Mouse (Mus musculus): Measurements from ENCODE around the gene Iqcf3. TPM values are rescaled to one million over a fixed set of nuclear protein-coding genes. Genes with fewer than 3 reads are reported as not detected.
"Not testable (repeated sequence)": the region's sequence is repeated elsewhere in the genome, so short reads cannot be mapped to it uniquely, and the experiment has no call there.

Gene Iqcf3
- polyA plus RNA-seq (2014; fragmentation: Nextera tagmentation; extraction: Ambion mirVana): not detected in 2 replicates

DNA sequence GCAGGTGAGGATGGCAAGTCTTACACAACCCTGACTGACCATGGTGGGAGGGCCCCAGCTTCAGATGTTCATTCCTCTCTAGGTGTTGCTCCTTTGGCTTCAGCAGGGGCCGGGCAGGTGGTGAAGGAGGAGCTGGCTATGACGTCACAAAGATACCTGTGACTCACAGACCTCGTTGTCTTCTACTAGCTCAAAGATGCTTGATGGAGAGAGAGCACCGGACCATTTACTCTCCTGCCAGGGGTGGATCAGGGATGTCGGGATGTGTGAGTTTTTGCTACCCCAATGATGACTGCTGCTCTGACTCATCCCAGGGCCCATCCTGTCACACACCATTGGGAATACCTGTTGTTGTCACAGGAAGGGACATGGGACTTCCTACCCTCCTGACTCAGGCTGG is at the start of gene Iqcf3:
TSS of gene Iqcf3 (minus strand) at position 101 of the 400 bp plus-strand sequence.
- Histone ChIP-seq H3K4me2 (ENCODE audit: low read depth, low read length, severe bottlenecking) (no peak within 1 kb of the TSS), H3K36me3 (ENCODE audit: control insufficient read depth, insufficient read depth, low read length) (no peaks in the 10 kb centered on the region), H3K9me3 (ENCODE audit: control insufficient read depth, low read length) (no peaks in the 10 kb centered on the region), H3K27ac (ENCODE audit: low read depth, low read length) (no peak within 1 kb of the TSS), H3K4me1 (replicated peaks; ENCODE audit: control insufficient read depth, insufficient read depth, low read length) (no peaks in the 10 kb centered on the region), H3K9ac (ENCODE audit: low read length) (no peak within 1 kb of the TSS), H3K27me3 (ENCODE audit: control insufficient read depth, insufficient read depth, low read length) (no peaks in the 10 kb centered on the region), H3K4me3 (ENCODE audit: low read depth, low read length) (no peak within 1 kb of the TSS)
- 94% methylated on average over 5 of the region's 5 CpGs for WGBS
- ATAC-seq (replicated peaks; ENCODE audit: low FRiP score) (no peak), DNase-seq (ENCODE audit: low spot score) (no peak)

GRCm38 (mm10) chr9:106610727-106611126 is 49.3 kb upstream of the Iqcf3 start:
- Histone ChIP-seq H3K4me1 (replicated peaks; ENCODE audit: control insufficient read depth, insufficient read depth, low read length) (no peaks in the 10 kb centered on the region), H3K36me3 (ENCODE audit: control insufficient read depth, insufficient read depth, low read length) (no peaks in the 10 kb centered on the region), H3K27me3 (ENCODE audit: control insufficient read depth, insufficient read depth, low read length) (no peaks in the 10 kb centered on the region), H3K9me3 (ENCODE audit: control insufficient read depth, low read length) (no peaks in the 10 kb centered on the region), H3K4me3 (ENCODE audit: low read depth, low read length) (no peak overlapping the region), H3K9ac (ENCODE audit: low read length) (no peak overlapping the region), H3K27ac (ENCODE audit: low read depth, low read length) (no peak overlapping the region), H3K4me2 (ENCODE audit: low read depth, low read length, severe bottlenecking) (no peak overlapping the region)
- DNase-seq (ENCODE audit: low spot score) (no peak), ATAC-seq (replicated peaks; ENCODE audit: low FRiP score) (no peak)
- 85% methylated on average over 4 of the region's 4 CpGs for WGBS

- Histone ChIP-seq H3K36me3 (ENCODE audit: control insufficient read depth, insufficient read depth, low read length) (no peaks in the 10 kb centered on the region), H3K27me3 (ENCODE audit: control insufficient read depth, insufficient read depth, low read length) (no peaks in the 10 kb centered on the region), H3K4me2 (ENCODE audit: low read depth, low read length, severe bottlenecking) (no peak overlapping the region), H3K9me3 (ENCODE audit: control insufficient read depth, low read length) (no peaks in the 10 kb centered on the region), H3K4me3 (ENCODE audit: low read depth, low read length) (no peak overlapping the region), H3K27ac (ENCODE audit: low read depth, low read length) (no peak overlapping the region), H3K4me1 (replicated peaks; ENCODE audit: control insufficient read depth, insufficient read depth, low read length) (no peaks in the 10 kb centered on the region), H3K9ac (ENCODE audit: low read length) (no peak overlapping the region)
- DNase-seq (ENCODE audit: low spot score) (peak; percentile 76), ATAC-seq (replicated peaks; ENCODE audit: low FRiP score) (no peak)
- 29% methylated on average over 8 of the region's 8 CpGs for WGBS
These were observed 39.1 kb upstream of the Iqcf3 start for GRCm38 (mm10) chr9:106600546-106600945.

GRCm38 (mm10) chr9:106598466-106598865 is 37.0 kb upstream of the Iqcf3 start:
- DNase-seq (ENCODE audit: low spot score) (no peak), ATAC-seq (replicated peaks; ENCODE audit: low FRiP score) (no peak)
- Histone ChIP-seq H3K4me3 (ENCODE audit: low read depth, low read length) (no peak overlapping the region), H3K27ac (ENCODE audit: low read depth, low read length) (no peak overlapping the region), H3K27me3 (ENCODE audit: control insufficient read depth, insufficient read depth, low read length) (no peaks in the 10 kb centered on the region), H3K4me2 (ENCODE audit: low read depth, low read length, severe bottlenecking) (no peak overlapping the region), H3K9me3 (ENCODE audit: control insufficient read depth, low read length) (no peaks in the 10 kb centered on the region), H3K4me1 (replicated peaks; ENCODE audit: control insufficient read depth, insufficient read depth, low read length) (no peaks in the 10 kb centered on the region), H3K9ac (ENCODE audit: low read length) (no peak overlapping the region), H3K36me3 (ENCODE audit: control insufficient read depth, insufficient read depth, low read length) (no peaks in the 10 kb centered on the region)
- WGBS: 45% methylated on average over 7 of the region's 7 CpGs

- Histone ChIP-seq H3K4me3 (ENCODE audit: low read depth, low read length) (no peak overlapping the region), H3K9ac (ENCODE audit: low read length) (no peak overlapping the region), H3K9me3 (ENCODE audit: control insufficient read depth, low read length) (no peaks in the 10 kb centered on the region), H3K27me3 (ENCODE audit: control insufficient read depth, insufficient read depth, low read length) (no peaks in the 10 kb centered on the region), H3K4me1 (replicated peaks; ENCODE audit: control insufficient read depth, insufficient read depth, low read length) (no peaks in the 10 kb centered on the region), H3K36me3 (ENCODE audit: control insufficient read depth, insufficient read depth, low read length) (no peaks in the 10 kb centered on the region), H3K4me2 (ENCODE audit: low read depth, low read length, severe bottlenecking) (no peak overlapping the region), H3K27ac (ENCODE audit: low read depth, low read length) (no peak overlapping the region)
- DNase-seq (ENCODE audit: low spot score) (no peak), ATAC-seq (replicated peaks; ENCODE audit: low FRiP score) (no peak)
- 75% methylated on average over 7 of the region's 7 CpGs for WGBS
These were observed 34.4 kb upstream of the Iqcf3 start for GRCm38 (mm10) chr9:106595836-106596235.

DNA sequence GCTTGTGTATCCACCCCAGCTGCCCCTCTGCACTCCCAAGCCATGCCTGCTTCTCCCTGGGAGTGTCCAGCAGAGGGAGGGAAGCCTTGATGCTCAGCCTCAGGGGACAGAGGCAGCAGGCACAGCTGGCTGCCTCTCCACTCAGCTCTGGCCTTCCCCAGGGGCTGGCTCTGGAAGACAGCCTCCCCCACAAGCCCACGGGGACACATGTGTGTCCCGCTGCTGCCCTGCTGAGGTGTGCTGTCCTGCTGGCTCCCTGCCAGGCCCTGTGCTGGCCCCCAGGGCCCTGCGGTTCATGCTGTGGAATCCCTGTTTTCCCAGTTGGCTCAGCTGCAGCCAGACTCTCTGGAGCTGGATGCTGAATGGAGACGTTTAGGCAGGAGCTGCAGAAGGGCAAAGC is 34.0 kb upstream of the Iqcf3 start:
- WGBS: 25% methylated on average over 4 of the region's 4 CpGs
- not testable (repeated sequence) for H3K27ac ChIP-seq (ENCODE audit: low read depth, low read length); ATAC-seq (replicated peaks; ENCODE audit: low FRiP score); H3K9me3 ChIP-seq (ENCODE audit: control insufficient read depth, low read length); H3K4me1 ChIP-seq (replicated peaks; ENCODE audit: control insufficient read depth, insufficient read depth, low read length); DNase-seq (ENCODE audit: low spot score); H3K27me3 ChIP-seq (ENCODE audit: control insufficient read depth, insufficient read depth, low read length); H3K36me3 ChIP-seq (ENCODE audit: control insufficient read depth, insufficient read depth, low read length); H3K4me2 ChIP-seq (ENCODE audit: low read depth, low read length, severe bottlenecking); H3K4me3 ChIP-seq (ENCODE audit: low read depth, low read length); H3K9ac ChIP-seq (ENCODE audit: low read length)

DNA sequence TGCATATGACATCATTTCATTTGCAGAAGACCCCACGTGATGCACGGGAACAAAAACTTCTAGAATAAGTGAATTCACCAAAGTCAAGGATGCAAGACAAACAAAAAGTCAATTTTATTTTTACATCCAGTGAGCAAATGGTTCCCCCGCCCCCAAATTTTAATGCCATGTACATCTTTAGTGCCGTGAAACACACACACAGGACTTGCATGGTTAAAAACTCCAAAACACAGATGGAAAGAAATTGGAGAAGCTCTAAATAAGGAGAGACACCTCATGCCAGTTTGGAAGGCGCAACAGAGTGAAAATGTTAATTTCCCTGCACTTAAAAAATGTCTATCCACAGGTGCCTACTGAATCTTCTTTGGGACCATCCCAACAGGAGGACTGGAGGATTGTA is 30.7 kb upstream of the Iqcf3 start:
- no peak overlapping the region for H3K27ac ChIP-seq (ENCODE audit: low read depth, low read length)
- H3K4me2 ChIP-seq (ENCODE audit: low read depth, low read length, severe bottlenecking): no peak overlapping the region
- no peaks in the 10 kb centered on the region for H3K27me3 ChIP-seq (ENCODE audit: control insufficient read depth, insufficient read depth, low read length)
- no peak overlapping the region for H3K9ac ChIP-seq (ENCODE audit: low read length)
- no peak for DNase-seq (ENCODE audit: low spot score)
- no peak for ATAC-seq (replicated peaks; ENCODE audit: low FRiP score)
- H3K4me3 ChIP-seq (ENCODE audit: low read depth, low read length): no peak overlapping the region
- H3K9me3 ChIP-seq (ENCODE audit: control insufficient read depth, low read length): no peaks in the 10 kb centered on the region
- WGBS: 91% methylated on average over 5 of the region's 5 CpGs
- no peaks in the 10 kb centered on the region for H3K4me1 ChIP-seq (replicated peaks; ENCODE audit: control insufficient read depth, insufficient read depth, low read length)
- H3K36me3 ChIP-seq (ENCODE audit: control insufficient read depth, insufficient read depth, low read length): no peaks in the 10 kb centered on the region

GRCm38 (mm10) chr9:106582552-106582951 is 21.1 kb upstream of the Iqcf3 start:
- DNase-seq (ENCODE audit: low spot score): no peak
- no peaks in the 10 kb centered on the region for H3K9me3 ChIP-seq (ENCODE audit: control insufficient read depth, low read length)
- H3K9ac ChIP-seq (ENCODE audit: low read length): no peak overlapping the region
- H3K27ac ChIP-seq (ENCODE audit: low read depth, low read length): no peak overlapping the region
- H3K27me3 ChIP-seq (ENCODE audit: control insufficient read depth, insufficient read depth, low read length): no peaks in the 10 kb centered on the region
- no peak for ATAC-seq (replicated peaks; ENCODE audit: low FRiP score)
- H3K4me3 ChIP-seq (ENCODE audit: low read depth, low read length): no peak overlapping the region
- no peak overlapping the region for H3K4me2 ChIP-seq (ENCODE audit: low read depth, low read length, severe bottlenecking)
- WGBS: 79% methylated on average over 1 of the region's 1 CpGs
- no peaks in the 10 kb centered on the region for H3K36me3 ChIP-seq (ENCODE audit: control insufficient read depth, insufficient read depth, low read length)
- no peaks in the 10 kb centered on the region for H3K4me1 ChIP-seq (replicated peaks; ENCODE audit: control insufficient read depth, insufficient read depth, low read length)

DNA sequence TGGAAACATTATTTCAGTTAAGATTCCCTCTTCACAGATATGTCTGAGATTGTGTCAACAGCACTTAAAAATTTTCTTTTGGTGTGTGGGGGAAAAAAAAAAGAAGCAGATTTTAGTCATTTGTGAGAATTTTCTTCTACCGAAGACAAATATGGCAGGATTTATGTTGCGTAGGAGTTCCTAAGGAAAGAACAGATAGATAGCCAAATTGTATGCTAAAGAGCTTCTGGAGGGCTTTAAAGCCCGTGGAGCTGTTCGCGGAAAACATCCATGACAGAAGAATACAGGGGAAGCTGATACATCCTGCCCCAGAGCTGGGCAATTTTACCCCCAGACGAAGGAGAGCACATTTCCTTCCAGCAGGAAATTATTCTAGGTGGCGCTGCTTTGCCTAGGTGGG is 18.6 kb upstream of the Iqcf3 start:
- no peaks in the 10 kb centered on the region for H3K4me1 ChIP-seq (replicated peaks; ENCODE audit: control insufficient read depth, insufficient read depth, low read length)
- ATAC-seq (replicated peaks; ENCODE audit: low FRiP score): no peak
- no peak for DNase-seq (ENCODE audit: low spot score)
- no peaks in the 10 kb centered on the region for H3K36me3 ChIP-seq (ENCODE audit: control insufficient read depth, insufficient read depth, low read length)
- H3K9ac ChIP-seq (ENCODE audit: low read length): no peak overlapping the region
- no peak overlapping the region for H3K27ac ChIP-seq (ENCODE audit: low read depth, low read length)
- no peak overlapping the region for H3K4me2 ChIP-seq (ENCODE audit: low read depth, low read length, severe bottlenecking)
- WGBS: 84% methylated on average over 7 of the region's 7 CpGs
- H3K9me3 ChIP-seq (ENCODE audit: control insufficient read depth, low read length): no peaks in the 10 kb centered on the region
- no peak overlapping the region for H3K4me3 ChIP-seq (ENCODE audit: low read depth, low read length)
- no peaks in the 10 kb centered on the region for H3K27me3 ChIP-seq (ENCODE audit: control insufficient read depth, insufficient read depth, low read length)
